Mouse (Mus musculus): ENCODE measurements around the gene Dap3. TPM values are rescaled to one million over a fixed set of nuclear protein-coding genes. Genes with fewer than 3 reads are reported as not detected.
"Not testable (repeated sequence)": the region's sequence is repeated elsewhere in the genome, so short reads cannot be mapped to it uniquely, and the experiment has no call there.

The Dap3 gene
- polyA plus RNA-seq, 1 experiment from 2014 or later, result 142 TPM

DNA sequence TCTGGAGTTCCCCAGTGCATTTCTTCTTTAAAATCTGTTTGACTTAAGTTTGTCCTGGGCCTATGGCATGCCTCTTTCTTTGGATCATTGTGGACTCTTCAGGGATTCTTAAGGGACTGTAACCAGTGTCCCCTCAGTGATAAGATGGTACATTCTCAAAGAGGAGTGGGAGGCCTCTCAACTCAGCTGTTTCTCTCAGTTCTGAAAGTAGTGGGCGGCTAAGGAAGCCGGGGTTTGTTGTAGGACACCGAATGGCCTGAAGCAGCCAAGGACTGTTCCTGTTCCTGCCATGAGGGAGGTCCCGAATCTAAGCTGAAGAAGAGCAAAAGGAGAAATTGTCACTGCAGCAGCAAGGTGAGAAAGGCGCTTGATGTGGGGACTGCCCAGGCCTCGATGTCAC lies 45.8 kb downstream of the Dap3 start:
- peaks cover 100% of the 10 kb centered on the region for H3K36me3 ChIP-seq
- no peak overlapping the region for H3K27ac ChIP-seq
- DNase-seq (ENCODE audit: low spot score), result no peak
- 86% methylated on average over 6 of the region's 6 CpGs for WGBS
- H3K4me3 ChIP-seq, result no peak overlapping the region
- H3K4me1 ChIP-seq (replicated peaks), result no peaks in the 10 kb centered on the region
- no peaks in the 10 kb centered on the region for H3K27me3 ChIP-seq (ENCODE audit: insufficient read depth, poor library complexity, severe bottlenecking)
- H3K9me3 ChIP-seq, result no peaks in the 10 kb centered on the region

DNA sequence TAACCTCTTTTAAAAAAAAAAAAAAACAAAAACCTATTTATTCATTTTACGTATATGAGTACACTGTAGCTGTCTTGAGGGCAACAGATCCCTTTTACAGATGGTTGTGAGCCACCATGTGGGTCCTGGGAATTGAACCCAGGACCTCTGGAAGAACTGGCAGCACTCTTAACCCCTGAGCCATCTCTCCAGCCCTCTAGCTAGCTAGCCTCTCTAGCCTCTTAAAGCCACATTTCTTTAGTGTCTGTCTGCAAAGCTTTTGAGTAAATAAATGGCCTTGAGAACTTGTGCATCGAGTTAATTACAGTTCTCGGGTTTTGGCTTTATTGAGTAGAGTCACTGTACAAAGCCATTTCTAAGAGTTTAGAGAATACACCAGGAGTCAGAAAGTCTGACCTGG lies 46.2 kb downstream of the Dap3 start:
- Histone ChIP-seq H3K4me1 (replicated peaks) (no peaks in the 10 kb centered on the region), H3K4me3 (no peak overlapping the region), H3K36me3 (peaks cover 98% of the 10 kb centered on the region), H3K9me3 (no peaks in the 10 kb centered on the region), H3K27me3 (ENCODE audit: insufficient read depth, poor library complexity, severe bottlenecking) (no peaks in the 10 kb centered on the region), H3K27ac (no peak overlapping the region)
- WGBS, result 94% methylated on average over 3 of the region's 3 CpGs
- no peak for DNase-seq (ENCODE audit: low spot score)

- DNase-seq (ENCODE audit: low spot score); H3K4me3 ChIP-seq; H3K27me3 ChIP-seq (ENCODE audit: insufficient read depth, poor library complexity, severe bottlenecking); H3K9me3 ChIP-seq; H3K4me1 ChIP-seq (replicated peaks); H3K27ac ChIP-seq: not testable (repeated sequence)
- 95% methylated on average over 7 of the region's 7 CpGs for WGBS
- H3K36me3 ChIP-seq, result peaks cover 54% of the 10 kb centered on the region
These were observed 58.0 kb downstream of the Dap3 start for GRCm38 (mm10) chr3:88893011-88893410.

- H3K36me3 ChIP-seq, result peaks cover 38% of the 10 kb centered on the region
- not testable (repeated sequence) for H3K4me3 ChIP-seq; H3K27ac ChIP-seq; H3K27me3 ChIP-seq (ENCODE audit: insufficient read depth, poor library complexity, severe bottlenecking); DNase-seq (ENCODE audit: low spot score); H3K9me3 ChIP-seq; H3K4me1 ChIP-seq (replicated peaks)
- 93% methylated on average over 4 of the region's 4 CpGs for WGBS
These were observed 68.4 kb downstream of the Dap3 start for GRCm38 (mm10) chr3:88882536-88882935.

Other genes with a start within 250 kb of the Dap3 start
- 35.7 and 48.5 TPM in 2 replicates for gene Rit1, start 234.3 kb downstream of the Dap3 start, polyA plus RNA-seq (2016; fragmentation: Nextera tagmentation; extraction: Ambion mirVana)
- 112 and 147 TPM in 2 replicates for gene Syt11, start 176.0 kb downstream of the Dap3 start, polyA plus RNA-seq (2016; fragmentation: Nextera tagmentation; extraction: Ambion mirVana)
- gene Gon4l, start 116.0 kb downstream of the Dap3 start, polyA plus RNA-seq (2016; fragmentation: Nextera tagmentation; extraction: Ambion mirVana), result 16.1 and 18.6 TPM in 2 replicates
- gene Msto1, start 37.2 kb downstream of the Dap3 start, polyA plus RNA-seq (2016; fragmentation: Nextera tagmentation; extraction: Ambion mirVana), result 58.6 and 64.8 TPM in 2 replicates
- gene Ash1l, start 559 bp downstream of the Dap3 start, polyA plus RNA-seq (2016; fragmentation: Nextera tagmentation; extraction: Ambion mirVana), result 12.3 and 12.9 TPM in 2 replicates
- gene Rusc1, start 142.1 kb upstream of the Dap3 start, polyA plus RNA-seq (2016; fragmentation: Nextera tagmentation; extraction: Ambion mirVana), result 19.1 and 38.3 TPM in 2 replicates
- gene Gm43738, start 149.9 kb upstream of the Dap3 start, polyA plus RNA-seq (2016; fragmentation: Nextera tagmentation; extraction: Ambion mirVana), result 0.09 TPM in 1 of 2 replicates, not detected in the other
- gene Fdps, start 150.8 kb upstream of the Dap3 start, polyA plus RNA-seq (2016; fragmentation: Nextera tagmentation; extraction: Ambion mirVana), result 383 and 460 TPM in 2 replicates
- gene Pklr, start 185.0 kb upstream of the Dap3 start, polyA plus RNA-seq (2016; fragmentation: Nextera tagmentation; extraction: Ambion mirVana), result 4.4 and 6.0 TPM in 2 replicates
- gene Hcn3, start 209.0 kb upstream of the Dap3 start, polyA plus RNA-seq (2016; fragmentation: Nextera tagmentation; extraction: Ambion mirVana), result 7.3 and 9.1 TPM in 2 replicates
- gene Clk2, start 213.6 kb upstream of the Dap3 start, polyA plus RNA-seq (2016; fragmentation: Nextera tagmentation; extraction: Ambion mirVana), result 34.8 and 35.3 TPM in 2 replicates
- gene Scamp3, start 226.3 kb upstream of the Dap3 start, polyA plus RNA-seq (2016; fragmentation: Nextera tagmentation; extraction: Ambion mirVana), result 98.9 and 116 TPM in 2 replicates
- gene Fam189b, start 232.0 kb upstream of the Dap3 start, polyA plus RNA-seq (2016; fragmentation: Nextera tagmentation; extraction: Ambion mirVana), result 30.2 and 38.7 TPM in 2 replicates

All from hindbrain, embryonic 10.5 days (tissue).